Mouse (Mus musculus) adrenal gland, adult (tissue): ENCODE measurements at regions not wholly inside any gene's neighbourhood (a gene's known extent, or its start where the extent isn't known, plus 50 kb on each side); places are given as distances from the start of the nearest gene placed in this dataset.

Experiments used
- DNase-seq, 2 experiments: peaks; one replicate each; pipeline ENCODE4 v3.0.0; 2022 to 2023; ENCODE audit warnings: low spot score in 1 of 2; ENCODE audit not compliant: inconsistent age in 2 of 2

- DNase-seq: no peak
Measured at GRCm38 (mm10) chr4:8374737-8375489, 136.1 kb upstream of the Car8 start.

- no peak for DNase-seq
Measured at GRCm38 (mm10) chr4:8374061-8374460, 135.2 kb upstream of the Car8 start.

- no peak for DNase-seq
Measured at GRCm38 (mm10) chr4:8372069-8372468, 133.2 kb upstream of the Car8 start.

GRCm38 (mm10) chr4:8370786-8371185 is 131.9 kb upstream of the Car8 start:
- DNase-seq: no peak

- DNase-seq: peak; percentile 11 to 84
Measured at GRCm38 (mm10) chr4:8367487-8368276, 128.8 kb upstream of the Car8 start.

GRCm38 (mm10) chr4:8366978-8367377 is 128.1 kb upstream of the Car8 start:
- DNase-seq: no peak

GRCm38 (mm10) chr4:8362409-8362808 is 123.6 kb upstream of the Car8 start:
- no peak for DNase-seq

GRCm38 (mm10) chr4:8361931-8362330 is 123.1 kb upstream of the Car8 start:
- no peak for DNase-seq

- DNase-seq: no peak
Measured at GRCm38 (mm10) chr4:8361305-8361704, 122.5 kb upstream of the Car8 start.

- no peak for DNase-seq
Measured at GRCm38 (mm10) chr4:8357443-8357842, 118.6 kb upstream of the Car8 start.

- no peak for DNase-seq
Measured at GRCm38 (mm10) chr4:8341928-8342327, 103.1 kb upstream of the Car8 start.

GRCm38 (mm10) chr4:8309241-8309987 is 70.6 kb upstream of the Car8 start:
- peak in 1 of 2 experiments; percentile 46 for DNase-seq

GRCm38 (mm10) chr4:8292563-8292962 is 53.7 kb upstream of the Car8 start:
- DNase-seq: no peak

GRCm38 (mm10) chr4:8291528-8292492 is 53.0 kb upstream of the Car8 start:
- no peak for DNase-seq

GRCm38 (mm10) chr4:8289901-8290300 is 51.1 kb upstream of the Car8 start:
- DNase-seq: no peak
